Mouse (Mus musculus) liver, embryonic 13.5 days (tissue): ENCODE measurements at regions not wholly inside any gene's neighbourhood (a gene's known extent, or its start where the extent isn't known, plus 50 kb on each side); places are given as distances from the start of the nearest gene placed in this dataset.

ENCODE experiments used
- ATAC-seq: fragments of 200-750 bp; cut with Nextera tagmentation; 2 replicates; pipeline ENCODE4 v1.8.0; 2017; ENCODE audit warnings: low read depth, mild to moderate bottlenecking, moderate number of reproducible peaks, moderate library complexity
- DNase-seq: peaks from one replicate; pipeline ENCODE4 v3.0.0; 2022
- H3K27ac ChIP-seq: fragments of 300-500 bp; sonication (generic); 2 replicates; pipeline ENCODE4 v1.5.1; 2015; ENCODE audit warnings: moderate library complexity, mild to moderate bottlenecking, inconsistent platforms
- H3K27me3 ChIP-seq: fragments of 300-500 bp; sonication (generic); 2 replicates; pipeline ENCODE4 v1.6.1; 2015; ENCODE audit warnings: mild to moderate bottlenecking, inconsistent platforms
- H3K36me3 ChIP-seq: fragments of 300-500 bp; sonication (generic); 2 replicates; pipeline ENCODE4 v1.6.1; 2015; ENCODE audit warnings: mild to moderate bottlenecking, inconsistent platforms
- H3K4me1 ChIP-seq: fragments of 300-500 bp; sonication (generic); replicated peaks from 2 replicates; pipeline ENCODE4 v1.6.1; 2015; ENCODE audit warnings: inconsistent platforms
- H3K4me2 ChIP-seq: fragments of 300-500 bp; sonication (generic); 2 replicates; pipeline ENCODE4 v1.6.1; 2015; ENCODE audit warnings: inconsistent platforms, mild to moderate bottlenecking, moderate library complexity
- H3K4me3 ChIP-seq: fragments of 300-500 bp; sonication (generic); replicated peaks from 2 replicates; pipeline ENCODE4 v1.5.1; 2015; ENCODE audit warnings: mild to moderate bottlenecking, inconsistent platforms
- H3K9ac ChIP-seq: fragments of 300-500 bp; sonication (generic); 2 replicates; pipeline ENCODE4 v1.6.1; 2015; ENCODE audit warnings: mild to moderate bottlenecking, inconsistent platforms
- H3K9me3 ChIP-seq: fragments of 300-500 bp; sonication (generic); replicated peaks from 2 replicates; pipeline ENCODE4 v1.6.1; 2016; ENCODE audit warnings: inconsistent platforms
- WGBS: fragments of 180-500 bp; shearing (Covaris S2); methylation state at CpG from one replicate; pipeline ENCODE4 v1.1.7; 2015; ENCODE audit not compliant: insufficient replicate concordance; 5-methylcytosine and 5-hydroxymethylcytosine counted together

GRCm38 (mm10) chr2:139034800-139035199 lies 458.9 kb upstream of the Sptlc3 start:
- no peak overlapping the region for H3K27ac ChIP-seq
- no peak overlapping the region for H3K9ac ChIP-seq
- H3K4me3 ChIP-seq = no peak overlapping the region
- DNase-seq (no peak), ATAC-seq (no peak)
- H3K9me3 ChIP-seq = 0 out of 2 replicates have a peak, but pooled peaks cover 4% of the 10 kb centered on the region
- H3K4me2 ChIP-seq = no peak overlapping the region
- H3K36me3 ChIP-seq = no peaks in the 10 kb centered on the region
- WGBS = 54% methylated on average over 3 of the region's 3 CpGs
- no peaks in the 10 kb centered on the region for H3K4me1 ChIP-seq
- H3K27me3 ChIP-seq = no peaks in the 10 kb centered on the region

- Histone ChIP-seq H3K4me2 (no peak overlapping the region), H3K4me1 (no peaks in the 10 kb centered on the region), H3K9me3 (no peaks in the 10 kb centered on the region), H3K36me3 (no peaks in the 10 kb centered on the region), H3K4me3 (no peak overlapping the region), H3K9ac (no peak overlapping the region), H3K27ac (no peak overlapping the region), H3K27me3 (no peaks in the 10 kb centered on the region)
- ATAC-seq (no peak), DNase-seq (no peak)
- 59% methylated on average over 3 of the region's 3 CpGs for WGBS
Measured at GRCm38 (mm10) chr2:139041671-139042273, 451.9 kb upstream of the Sptlc3 start.

- Histone ChIP-seq H3K4me1 (no peaks in the 10 kb centered on the region), H3K27me3 (no peaks in the 10 kb centered on the region), H3K4me2 (no peak overlapping the region), H3K36me3 (no peaks in the 10 kb centered on the region), H3K4me3 (no peak overlapping the region), H3K9me3 (no peaks in the 10 kb centered on the region), H3K27ac (no peak overlapping the region), H3K9ac (no peak overlapping the region)
- WGBS = 67% methylated on average over 3 of the region's 3 CpGs
- no peak for ATAC-seq
- no peak for DNase-seq
Measured at GRCm38 (mm10) chr2:139044684-139045083, 449.0 kb upstream of the Sptlc3 start.

- no peaks in the 10 kb centered on the region for H3K27me3 ChIP-seq
- no peak overlapping the region for H3K9ac ChIP-seq
- no peak for DNase-seq
- H3K4me3 ChIP-seq = no peak overlapping the region
- no peak overlapping the region for H3K4me2 ChIP-seq
- no peaks in the 10 kb centered on the region for H3K36me3 ChIP-seq
- no peak overlapping the region for H3K27ac ChIP-seq
- no peaks in the 10 kb centered on the region for H3K4me1 ChIP-seq
- ATAC-seq = no peak
- H3K9me3 ChIP-seq = no peaks in the 10 kb centered on the region
- 60% methylated on average over 2 of the region's 2 CpGs for WGBS
Measured at GRCm38 (mm10) chr2:139055249-139055648, 438.5 kb upstream of the Sptlc3 start.

- Histone ChIP-seq H3K4me1 (no peaks in the 10 kb centered on the region), H3K36me3 (no peaks in the 10 kb centered on the region), H3K4me3 (no peak overlapping the region), H3K27ac (no peak overlapping the region), H3K4me2 (no peak overlapping the region), H3K27me3 (no peaks in the 10 kb centered on the region), H3K9ac (no peak overlapping the region), H3K9me3 (peaks cover 4% of the 10 kb centered on the region; the same call in 1 of the 2 replicates)
- DNase-seq (no peak), ATAC-seq (no peak)
- WGBS = 57% methylated on average over 6 of the region's 6 CpGs
Measured at GRCm38 (mm10) chr2:139069276-139069961, 424.3 kb upstream of the Sptlc3 start.

GRCm38 (mm10) chr2:139071690-139072089 lies 422.0 kb upstream of the Sptlc3 start:
- no peak overlapping the region for H3K4me3 ChIP-seq
- H3K27ac ChIP-seq = no peak overlapping the region
- 47% methylated on average over 1 of the region's 1 CpGs for WGBS
- H3K27me3 ChIP-seq = no peaks in the 10 kb centered on the region
- DNase-seq = no peak
- no peak overlapping the region for H3K9ac ChIP-seq
- no peak for ATAC-seq
- no peaks in the 10 kb centered on the region for H3K36me3 ChIP-seq
- H3K4me2 ChIP-seq = no peak overlapping the region
- H3K9me3 ChIP-seq = peaks cover 4% of the 10 kb centered on the region; the same call in 1 of the 2 replicates
- H3K4me1 ChIP-seq = no peaks in the 10 kb centered on the region

- DNase-seq (no peak), ATAC-seq (no peak)
- Histone ChIP-seq H3K36me3 (no peaks in the 10 kb centered on the region), H3K9ac (no peak overlapping the region), H3K27me3 (no peaks in the 10 kb centered on the region), H3K4me3 (no peak overlapping the region), H3K4me2 (no peak overlapping the region), H3K4me1 (no peaks in the 10 kb centered on the region), H3K27ac (no peak overlapping the region), H3K9me3 (no peaks in the 10 kb centered on the region)
- WGBS = 65% methylated on average over 6 of the region's 6 CpGs
Measured at GRCm38 (mm10) chr2:139093487-139094066, 400.1 kb upstream of the Sptlc3 start.

- DNase-seq = no peak
- ATAC-seq = no peak
- Histone ChIP-seq H3K27ac (no peak overlapping the region), H3K4me2 (no peak overlapping the region), H3K9ac (no peak overlapping the region), H3K9me3 (no peaks in the 10 kb centered on the region), H3K4me3 (no peak overlapping the region), H3K27me3 (no peaks in the 10 kb centered on the region), H3K36me3 (no peaks in the 10 kb centered on the region), H3K4me1 (no peaks in the 10 kb centered on the region)
- 50% methylated on average over 1 of the region's 1 CpGs for WGBS
Measured at GRCm38 (mm10) chr2:139111669-139112068, 382.0 kb upstream of the Sptlc3 start.

GRCm38 (mm10) chr2:139114523-139114922 lies 379.2 kb upstream of the Sptlc3 start:
- Histone ChIP-seq H3K27me3 (no peaks in the 10 kb centered on the region), H3K36me3 (no peaks in the 10 kb centered on the region), H3K4me1 (no peaks in the 10 kb centered on the region), H3K27ac (no peak overlapping the region), H3K9me3 (no peaks in the 10 kb centered on the region), H3K9ac (no peak overlapping the region), H3K4me3 (no peak overlapping the region), H3K4me2 (no peak overlapping the region)
- no peak for DNase-seq
- ATAC-seq = no peak
- WGBS = 69% methylated on average over 4 of the region's 4 CpGs

- Histone ChIP-seq H3K4me1 (no peaks in the 10 kb centered on the region), H3K9ac (no peak overlapping the region), H3K9me3 (no peaks in the 10 kb centered on the region), H3K27me3 (no peaks in the 10 kb centered on the region), H3K4me2 (no peak overlapping the region), H3K4me3 (no peak overlapping the region), H3K27ac (no peak overlapping the region), H3K36me3 (no peaks in the 10 kb centered on the region)
- no peak for ATAC-seq
- WGBS = 72% methylated on average over 1 of the region's 1 CpGs
- no peak for DNase-seq
Measured at GRCm38 (mm10) chr2:139120905-139121304, 372.8 kb upstream of the Sptlc3 start.

GRCm38 (mm10) chr2:139132121-139132520 lies 361.6 kb upstream of the Sptlc3 start:
- H3K36me3 ChIP-seq = no peaks in the 10 kb centered on the region
- 61% methylated on average over 1 of the region's 1 CpGs for WGBS
- H3K4me1 ChIP-seq = no peaks in the 10 kb centered on the region
- ATAC-seq (no peak), DNase-seq (no peak)
- no peak overlapping the region for H3K27ac ChIP-seq
- no peaks in the 10 kb centered on the region for H3K9me3 ChIP-seq
- H3K9ac ChIP-seq = no peak overlapping the region
- no peak overlapping the region for H3K4me3 ChIP-seq
- no peak overlapping the region for H3K4me2 ChIP-seq
- H3K27me3 ChIP-seq = no peaks in the 10 kb centered on the region

GRCm38 (mm10) chr2:139147004-139147403 lies 346.7 kb upstream of the Sptlc3 start:
- no peak overlapping the region for H3K4me2 ChIP-seq
- no peak overlapping the region for H3K9ac ChIP-seq
- H3K36me3 ChIP-seq = no peaks in the 10 kb centered on the region
- 52% methylated on average over 1 of the region's 1 CpGs for WGBS
- DNase-seq (no peak), ATAC-seq (no peak)
- H3K27ac ChIP-seq = no peak overlapping the region
- no peaks in the 10 kb centered on the region for H3K9me3 ChIP-seq
- no peaks in the 10 kb centered on the region for H3K27me3 ChIP-seq
- no peaks in the 10 kb centered on the region for H3K4me1 ChIP-seq
- no peak overlapping the region for H3K4me3 ChIP-seq
